Mouse (Mus musculus) stomach, postnatal 0 days (tissue): ENCODE data around the gene Lrit3.

Experiments
- CTCF ChIP-seq: IDR thresholded peaks from 2 replicates; pipeline ENCODE4 v1.5.1; 2016; ENCODE audit warnings: antibody characterized with exemption, low read depth, mild to moderate bottlenecking, moderate library complexity
- EP300 ChIP-seq: optimal IDR thresholded peaks from 2 replicates; pipeline ENCODE3; 2016; ENCODE audit warnings: antibody characterized with exemption

- no peak for TF ChIP-seq CTCF
- TF ChIP-seq EP300, result no peak
Measured at GRCm38 (mm10) chr3:129824891-129825290, 21.1 kb upstream of the Lrit3 start.
